Mouse (Mus musculus): ENCODE results near the gene Ank2. TPM values are rescaled to one million over a fixed set of nuclear protein-coding genes. Genes with fewer than 3 reads are reported as not detected.

Ank2 gene
- total and polyA plus RNA-seq, 2 experiments = 1.2 to 5.6 TPM

- H3K9ac ChIP-seq (ENCODE audit: low read depth, low read length) = no peak overlapping the region
- DNase-seq (ENCODE audit: extremely low read depth, low read depth, low spot score) = no peak
- no peaks in the 10 kb centered on the region for H3K79me2 ChIP-seq (ENCODE audit: control insufficient read depth, insufficient read depth, low read length)
- 87% methylated on average over 7 of the region's 7 CpGs for whole genome bisulfite sequencing
- no peak overlapping the region for H3K4me3 ChIP-seq (ENCODE audit: insufficient read depth, low read depth, low read length)
- TF ChIP-seq POLR2A (IDR thresholded peaks at IDR 0.05; ENCODE audit: extremely low read depth, insufficient read depth, low read length) (no peak), CTCF (IDR thresholded peaks at IDR 0.05; ENCODE audit: low read depth, low read length) (no peak)
- H3K27ac ChIP-seq (replicated peaks; ENCODE audit: insufficient read depth, low read depth, low read length) = no peak overlapping the region
- H3K27me3 ChIP-seq (ENCODE audit: control insufficient read depth, insufficient read depth, low read length) = no peaks in the 10 kb centered on the region
- no peaks in the 10 kb centered on the region for H3K36me3 ChIP-seq (ENCODE audit: control insufficient read depth, insufficient read depth, low read length)
- no peaks in the 10 kb centered on the region for H3K4me1 ChIP-seq (ENCODE audit: control insufficient read depth, insufficient read depth, low read length)
Observed at GRCm38 (mm10) chr3:127113238-127113637, 385.9 kb downstream of the Ank2 start.

DNA sequence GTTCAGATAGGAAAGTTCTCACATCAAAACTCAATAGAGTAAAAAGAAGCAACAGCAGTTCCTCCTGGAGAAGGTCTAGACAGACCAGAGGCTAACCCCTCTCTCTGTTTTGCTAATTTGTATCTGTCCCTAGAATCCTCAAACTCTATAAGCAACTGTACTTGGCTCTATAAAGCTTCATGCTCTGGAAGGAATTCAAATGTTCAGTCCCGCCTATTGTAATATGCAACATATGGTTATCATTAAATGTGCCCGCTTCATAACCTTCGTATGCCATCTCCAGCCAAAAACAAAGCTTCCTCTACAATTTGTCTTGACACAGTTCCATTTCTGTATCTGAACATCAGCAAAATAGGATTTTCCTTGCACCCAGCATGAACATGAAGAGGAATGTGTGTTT is 389.7 kb downstream of the Ank2 start:
- Histone ChIP-seq H3K36me3 (ENCODE audit: control insufficient read depth, insufficient read depth, low read length) (no peaks in the 10 kb centered on the region), H3K79me2 (ENCODE audit: control insufficient read depth, insufficient read depth, low read length) (no peaks in the 10 kb centered on the region), H3K9ac (ENCODE audit: low read depth, low read length) (no peak overlapping the region), H3K4me1 (ENCODE audit: control insufficient read depth, insufficient read depth, low read length) (no peaks in the 10 kb centered on the region), H3K4me3 (ENCODE audit: insufficient read depth, low read depth, low read length) (no peak overlapping the region), H3K27me3 (ENCODE audit: control insufficient read depth, insufficient read depth, low read length) (no peaks in the 10 kb centered on the region), H3K27ac (replicated peaks; ENCODE audit: insufficient read depth, low read depth, low read length) (no peak overlapping the region)
- DNase-seq (ENCODE audit: extremely low read depth, low read depth, low spot score) = no peak
- TF ChIP-seq POLR2A (IDR thresholded peaks at IDR 0.05; ENCODE audit: extremely low read depth, insufficient read depth, low read length) = no peak
- TF ChIP-seq CTCF (IDR thresholded peaks at IDR 0.05; ENCODE audit: low read depth, low read length) = no peak
- 87% methylated on average over 3 of the region's 3 CpGs for WGBS

- Histone ChIP-seq H3K9ac (ENCODE audit: low read depth, low read length) (no peak overlapping the region), H3K27me3 (ENCODE audit: control insufficient read depth, insufficient read depth, low read length) (no peaks in the 10 kb centered on the region), H3K36me3 (ENCODE audit: control insufficient read depth, insufficient read depth, low read length) (no peaks in the 10 kb centered on the region), H3K4me1 (ENCODE audit: control insufficient read depth, insufficient read depth, low read length) (no peaks in the 10 kb centered on the region; the same call in 1 of the 2 replicates), H3K79me2 (ENCODE audit: control insufficient read depth, insufficient read depth, low read length) (no peaks in the 10 kb centered on the region), H3K4me3 (ENCODE audit: insufficient read depth, low read depth, low read length) (no peak overlapping the region), H3K27ac (replicated peaks; ENCODE audit: insufficient read depth, low read depth, low read length) (no peak overlapping the region)
- TF ChIP-seq POLR2A (IDR thresholded peaks at IDR 0.05; ENCODE audit: extremely low read depth, insufficient read depth, low read length) (no peak), CTCF (IDR thresholded peaks at IDR 0.05; ENCODE audit: low read depth, low read length) (no peak)
- WGBS = 80% methylated on average over 2 of the region's 2 CpGs
- no peak for DNase-seq (ENCODE audit: extremely low read depth, low read depth, low spot score)
Observed at GRCm38 (mm10) chr3:127108481-127108880, 390.7 kb downstream of the Ank2 start.

GRCm38 (mm10) chr3:127107281-127107680 is 391.9 kb downstream of the Ank2 start:
- Histone ChIP-seq H3K36me3 (ENCODE audit: control insufficient read depth, insufficient read depth, low read length) (no peaks in the 10 kb centered on the region), H3K27me3 (ENCODE audit: control insufficient read depth, insufficient read depth, low read length) (no peaks in the 10 kb centered on the region), H3K79me2 (ENCODE audit: control insufficient read depth, insufficient read depth, low read length) (no peaks in the 10 kb centered on the region), H3K4me3 (ENCODE audit: insufficient read depth, low read depth, low read length) (no peak overlapping the region), H3K4me1 (ENCODE audit: control insufficient read depth, insufficient read depth, low read length) (no peaks in the 10 kb centered on the region; the same call in 1 of the 2 replicates), H3K9ac (ENCODE audit: low read depth, low read length) (no peak overlapping the region), H3K27ac (replicated peaks; ENCODE audit: insufficient read depth, low read depth, low read length) (no peak overlapping the region)
- DNase-seq (ENCODE audit: extremely low read depth, low read depth, low spot score) = no peak
- TF ChIP-seq POLR2A (IDR thresholded peaks at IDR 0.05; ENCODE audit: extremely low read depth, insufficient read depth, low read length) (no peak), CTCF (IDR thresholded peaks at IDR 0.05; ENCODE audit: low read depth, low read length) (no peak)
- 78% methylated on average over 5 of the region's 5 CpGs for WGBS

GRCm38 (mm10) chr3:127101326-127101725 is 397.8 kb downstream of the Ank2 start:
- TF ChIP-seq POLR2A (IDR thresholded peaks at IDR 0.05; ENCODE audit: extremely low read depth, insufficient read depth, low read length) (no peak), CTCF (IDR thresholded peaks at IDR 0.05; ENCODE audit: low read depth, low read length) (no peak)
- Histone ChIP-seq H3K27me3 (ENCODE audit: control insufficient read depth, insufficient read depth, low read length) (no peaks in the 10 kb centered on the region), H3K4me3 (ENCODE audit: insufficient read depth, low read depth, low read length) (no peak overlapping the region), H3K4me1 (ENCODE audit: control insufficient read depth, insufficient read depth, low read length) (no peaks in the 10 kb centered on the region; the same call in 1 of the 2 replicates), H3K27ac (replicated peaks; ENCODE audit: insufficient read depth, low read depth, low read length) (no peak overlapping the region), H3K79me2 (ENCODE audit: control insufficient read depth, insufficient read depth, low read length) (no peaks in the 10 kb centered on the region), H3K36me3 (ENCODE audit: control insufficient read depth, insufficient read depth, low read length) (no peaks in the 10 kb centered on the region), H3K9ac (ENCODE audit: low read depth, low read length) (no peak overlapping the region)
- DNase-seq (ENCODE audit: extremely low read depth, low read depth, low spot score) = no peak
- WGBS = 100% methylated on average over 1 of the region's 1 CpGs

DNA sequence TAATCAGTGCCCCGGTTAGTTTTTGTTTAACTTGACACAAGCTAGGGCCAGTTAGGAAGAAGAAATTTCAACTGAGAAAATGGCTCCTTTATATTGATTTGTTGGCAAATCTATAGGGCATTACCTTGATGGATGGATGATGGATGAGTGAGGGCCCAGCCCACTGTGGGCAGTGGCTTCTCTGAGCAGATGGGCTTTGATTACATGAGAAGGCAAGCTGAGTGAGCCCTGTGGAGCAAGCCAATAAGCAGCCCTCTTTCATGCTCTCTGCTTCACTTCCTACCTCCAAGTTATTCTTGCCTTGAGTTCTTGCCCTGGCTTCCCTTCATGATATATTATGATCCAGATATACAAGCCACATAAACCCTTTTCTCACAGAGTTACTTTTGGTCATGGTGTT is 401.4 kb downstream of the Ank2 start:
- no peak overlapping the region for H3K4me3 ChIP-seq (ENCODE audit: insufficient read depth, low read depth, low read length)
- 91% methylated on average over 1 of the region's 1 CpGs for WGBS
- no peak for TF ChIP-seq CTCF (IDR thresholded peaks at IDR 0.05; ENCODE audit: low read depth, low read length)
- no peak for TF ChIP-seq POLR2A (IDR thresholded peaks at IDR 0.05; ENCODE audit: extremely low read depth, insufficient read depth, low read length)
- no peaks in the 10 kb centered on the region for H3K27me3 ChIP-seq (ENCODE audit: control insufficient read depth, insufficient read depth, low read length)
- H3K27ac ChIP-seq (replicated peaks; ENCODE audit: insufficient read depth, low read depth, low read length) = no peak overlapping the region
- H3K36me3 ChIP-seq (ENCODE audit: control insufficient read depth, insufficient read depth, low read length) = no peaks in the 10 kb centered on the region
- no peaks in the 10 kb centered on the region for H3K79me2 ChIP-seq (ENCODE audit: control insufficient read depth, insufficient read depth, low read length)
- DNase-seq (ENCODE audit: extremely low read depth, low read depth, low spot score) = no peak
- no peaks in the 10 kb centered on the region for H3K4me1 ChIP-seq (ENCODE audit: control insufficient read depth, insufficient read depth, low read length)
- H3K9ac ChIP-seq (ENCODE audit: low read depth, low read length) = no peak overlapping the region

Data from liver, adult 2 months (tissue).